ENCODE assay signal across 12 mouse cellular contexts in the genomic region with DNA sequence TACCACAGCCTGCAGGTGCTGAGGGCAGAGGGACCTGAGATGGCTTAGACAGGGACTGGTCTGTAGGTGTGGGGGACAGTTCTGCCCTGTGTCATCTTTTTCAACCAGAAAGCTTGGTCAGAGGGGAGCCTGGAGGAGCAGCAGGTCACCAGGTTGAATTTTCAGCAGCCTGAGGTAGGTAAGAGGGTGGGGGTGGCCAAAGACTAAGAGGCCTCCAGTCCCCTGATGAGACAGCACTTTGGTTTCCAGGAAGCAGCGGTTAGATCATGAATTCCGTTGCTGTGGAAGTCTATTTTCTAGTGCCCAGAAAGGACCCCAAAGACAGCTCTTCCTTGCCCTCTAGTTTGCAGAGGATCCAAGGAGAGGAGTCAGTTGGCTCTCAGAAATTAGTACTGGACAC. TPM values are rescaled to one million over a fixed set of nuclear protein-coding genes. Genes with fewer than 3 reads are reported as not detected.
DNase-seq lines count a peak whose midpoint lies in the region; ATAC-seq lines count a peak whose summit lies in the region.
"Had no signal": no experiment of that assay in that cellular context is flagged by ENCODE, and none has a peak within 500 bp of the region (broad histone marks: within the 10 kb centered on the region; RNA-seq: fewer than 3 reads in every experiment).

No protein-coding gene starts in this region.

- H3K27me3 ChIP-seq in heart, embryonic 11.5 days (ENCODE audit: control insufficient read depth, insufficient read depth, low read length) = no peaks in the 10 kb centered on the region
- peaks cover 57% of the 10 kb centered on the region for H3K27me3 ChIP-seq in midbrain, embryonic 10.5 days (ENCODE audit: low read depth, poor library complexity, severe bottlenecking)
- H3K27me3 ChIP-seq in midbrain, embryonic 14.5 days (ENCODE audit: control insufficient read depth, insufficient read depth, low read length) = no peaks in the 10 kb centered on the region
- H3K27me3 ChIP-seq in hindbrain, embryonic 16.5 days (replicated peaks; ENCODE audit: control insufficient read depth, insufficient read depth, low read length) = no peaks in the 10 kb centered on the region

- H3K4me1 ChIP-seq in heart, embryonic 11.5 days (ENCODE audit: control insufficient read depth, insufficient read depth, low read length) = peaks cover 30% of the 10 kb centered on the region
- H3K4me1 ChIP-seq in midbrain, embryonic 10.5 days = peaks cover 68% of the 10 kb centered on the region
- peaks cover 46% of the 10 kb centered on the region for H3K4me1 ChIP-seq in midbrain, embryonic 14.5 days (ENCODE audit: control insufficient read depth, insufficient read depth, low read length)
- peaks cover 35% of the 10 kb centered on the region for H3K4me1 ChIP-seq in hindbrain, embryonic 16.5 days (ENCODE audit: control insufficient read depth, insufficient read depth, low read depth, low read length)

- no peaks in the 10 kb centered on the region for H3K36me3 ChIP-seq in heart, embryonic 11.5 days (ENCODE audit: control insufficient read depth, insufficient read depth, low read length)
- H3K36me3 ChIP-seq in midbrain, embryonic 10.5 days = no peaks in the 10 kb centered on the region
- H3K36me3 ChIP-seq in midbrain, embryonic 14.5 days (ENCODE audit: control insufficient read depth, insufficient read depth, low read length) = no peaks in the 10 kb centered on the region
- H3K36me3 ChIP-seq in hindbrain, embryonic 16.5 days (ENCODE audit: control insufficient read depth, insufficient read depth, low read length) = no peaks in the 10 kb centered on the region
- H3K36me3 ChIP-seq: liver, embryonic 15.5 days had no signal

- ATAC-seq in heart, embryonic 11.5 days (replicated peaks; ENCODE audit: insufficient number of reproducible peaks, low FRiP score, low TSS enrichment) = no peak
- no peak for ATAC-seq in midbrain, embryonic 14.5 days (ENCODE audit: low FRiP score, low TSS enrichment)
- no peak for ATAC-seq in hindbrain, embryonic 16.5 days
- ATAC-seq: CD4-positive, CD25-positive, alpha-beta regulatory T cell, adult 4 months had no signal

- H3K4me3 ChIP-seq in heart, embryonic 11.5 days (ENCODE audit: low read depth, low read length) = no peak overlapping the region
- no peak overlapping the region for H3K4me3 ChIP-seq in midbrain, embryonic 10.5 days
- no peak overlapping the region for H3K4me3 ChIP-seq in midbrain, embryonic 14.5 days (replicated peaks; ENCODE audit: low read depth, low read length)
- H3K4me3 ChIP-seq in hindbrain, embryonic 16.5 days (ENCODE audit: low read length) = no peak overlapping the region
- H3K4me3 ChIP-seq: liver, embryonic 15.5 days had no signal

- H3K9ac ChIP-seq in heart, embryonic 11.5 days (ENCODE audit: low read depth, low read length) = no peak overlapping the region
- H3K9ac ChIP-seq in midbrain, embryonic 14.5 days (replicated peaks; ENCODE audit: low read length) = no peak overlapping the region
- H3K9ac ChIP-seq in hindbrain, embryonic 16.5 days (ENCODE audit: low read depth, low read length) = peak overlapping the region; percentile 20; the same call in 1 of the 2 replicates
- H3K9ac ChIP-seq: liver, embryonic 15.5 days had no signal

- DNase-seq in heart, adult 8-10 months (ENCODE audit: low spot score) = no peak
- no peak for DNase-seq in midbrain, embryonic 10.5 days (ENCODE audit: low spot score)
- DNase-seq in midbrain, embryonic 14.5 days = no peak
- DNase-seq in layer of hippocampus, postnatal 25 days (ENCODE audit: extremely low spot score in 1 of 2, low spot score in 1 of 2) = no peak
- DNase-seq in adrenal gland, adult (ENCODE audit: inconsistent age in 2 of 2, low spot score in 1 of 2) = no peak
- DNase-seq in layer of hippocampus, postnatal 10 days (ENCODE audit: low spot score in 2 of 2) = no peak
- DNase-seq: cerebellum, adult 2 months; right cerebral cortex, postnatal 25 days had no signal

- H3K27ac ChIP-seq in heart, embryonic 11.5 days (ENCODE audit: low read depth, low read length) = peak overlapping the region; percentile 43
- peak overlapping the region; percentile 24 for H3K27ac ChIP-seq in midbrain, embryonic 10.5 days (replicated peaks)
- H3K27ac ChIP-seq in midbrain, embryonic 14.5 days (replicated peaks; ENCODE audit: low read depth, low read length) = no peak overlapping the region
- peak overlapping the region; percentile 14; the same call in 1 of the 2 replicates for H3K27ac ChIP-seq in hindbrain, embryonic 16.5 days (ENCODE audit: low read depth, low read length)
- H3K27ac ChIP-seq: liver, embryonic 15.5 days had no signal

- no peaks in the 10 kb centered on the region for H3K9me3 ChIP-seq in heart, embryonic 11.5 days (replicated peaks; ENCODE audit: control insufficient read depth, low read length)
- H3K9me3 ChIP-seq in midbrain, embryonic 10.5 days (replicated peaks) = no peaks in the 10 kb centered on the region
- H3K9me3 ChIP-seq in midbrain, embryonic 14.5 days (ENCODE audit: control insufficient read depth, low read length) = no peaks in the 10 kb centered on the region
- no peaks in the 10 kb centered on the region for H3K9me3 ChIP-seq in hindbrain, embryonic 16.5 days (ENCODE audit: control insufficient read depth, low read length)
- H3K9me3 ChIP-seq: liver, embryonic 15.5 days had no signal

- WGBS in heart, embryonic 11.5 days (ENCODE audit: insufficient replicate concordance) = 48% methylated on average over 2 of the region's 2 CpGs
- WGBS in midbrain, embryonic 10.5 days = 71% methylated on average over 2 of the region's 2 CpGs
- WGBS in midbrain, embryonic 14.5 days = 63% methylated on average over 2 of the region's 2 CpGs
- 49% methylated on average over 2 of the region's 2 CpGs for WGBS in hindbrain, embryonic 16.5 days

- H3K4me2 ChIP-seq in heart, embryonic 11.5 days = no peak overlapping the region
- no peak overlapping the region for H3K4me2 ChIP-seq in midbrain, embryonic 14.5 days (ENCODE audit: low read length)
- H3K4me2 ChIP-seq in hindbrain, embryonic 16.5 days (ENCODE audit: low read length) = no peak overlapping the region
- H3K4me2 ChIP-seq: liver, embryonic 15.5 days had no signal

RNA-seq across cellular contexts. Expression of gene Irf2bpl, which starts 29.8 kb away (rescaled TPM):
- 18.9 and 26.9 TPM in 2 replicates for polyA plus RNA-seq in heart, embryonic 11.5 days (2014; fragmentation: Nextera tagmentation; extraction: Ambion mirVana)
- total RNA-seq in heart, adult 8-10 months (2022) = 10 to 100 TPM; 26.2 to 30.4 (median 27.8) TPM
- 28.6 and 39.6 TPM in 2 replicates for polyA plus RNA-seq in midbrain, embryonic 10.5 days (2016; fragmentation: Nextera tagmentation; extraction: Ambion mirVana)
- polyA plus RNA-seq in midbrain, embryonic 14.5 days (2014; fragmentation: Nextera tagmentation; extraction: Ambion mirVana) = 71.6 and 80.2 TPM in 2 replicates
- polyA plus RNA-seq in hindbrain, embryonic 16.5 days (2015; fragmentation: Nextera tagmentation; extraction: Ambion mirVana) = 49.7 and 56.6 TPM in 2 replicates
- 10 to 100 TPM; 68.0 to 70.8 TPM for total RNA-seq in layer of hippocampus, postnatal 25 days (2021)
- total RNA-seq in layer of hippocampus, postnatal 10 days (2021) = 10 to 100 TPM; 77.9 to 81.5 TPM

RNA-seq across cellular contexts. Expression of gene Cipc, which starts 32.5 kb away (rescaled TPM):
- 26.7 and 31.0 TPM in 2 replicates for polyA plus RNA-seq in heart, embryonic 11.5 days (2014; fragmentation: Nextera tagmentation; extraction: Ambion mirVana)
- 10 to 100 TPM; 42.4 to 53.8 (median 48.3) TPM for total RNA-seq in heart, adult 8-10 months (2022)
- polyA plus RNA-seq in midbrain, embryonic 10.5 days (2016; fragmentation: Nextera tagmentation; extraction: Ambion mirVana) = 33.2 and 35.5 TPM in 2 replicates
- 42.5 and 61.0 TPM in 2 replicates for polyA plus RNA-seq in midbrain, embryonic 14.5 days (2014; fragmentation: Nextera tagmentation; extraction: Ambion mirVana)
- 43.4 and 49.0 TPM in 2 replicates for polyA plus RNA-seq in hindbrain, embryonic 16.5 days (2015; fragmentation: Nextera tagmentation; extraction: Ambion mirVana)
- total RNA-seq in layer of hippocampus, postnatal 25 days (2021) = 10 to 100 TPM; 62.0 to 74.2 TPM
- total RNA-seq in layer of hippocampus, postnatal 10 days (2021) = 10 to 100 TPM; 55.2 to 58.1 TPM
